Mouse (Mus musculus): Measurements from ENCODE around the gene Uba52. TPM values are rescaled to one million over a fixed set of nuclear protein-coding genes. Genes with fewer than 3 reads are reported as not detected.

The Uba52 gene
- total RNA-seq (2021): 1,000 to 10,000 TPM; 1,604 to 1,674 TPM
- long read RNA-seq, experiment 1, transcript Uba52-201 (4 exons, 541 nt): minor isoform, 41 of 596 reads
- long read RNA-seq, experiment 1, transcript Uba52-203 (4 exons, 711 nt): major isoform, 506 of 596 reads
- long read RNA-seq, experiment 1, transcript Uba52-208 (3 exons, 387 nt): minor isoform, 7 of 596 reads
- long read RNA-seq, experiment 1, transcript Uba52-205 (4 exons, 705 nt): minor isoform, 25 of 596 reads
- long read RNA-seq, experiment 1, partial matches to known transcripts: 3 of 596 reads
- long read RNA-seq, experiment 1, other reads (novel, unspliced or antisense): 9 of 596 reads
- long read RNA-seq, experiment 2, transcript Uba52-205 (4 exons, 705 nt): minor isoform, 23 of 592 reads
- long read RNA-seq, experiment 2, transcript Uba52-208 (3 exons, 387 nt): minor isoform, 7 of 592 reads
- long read RNA-seq, experiment 2, transcript Uba52-203 (4 exons, 711 nt): major isoform, 499 of 592 reads
- long read RNA-seq, experiment 2, transcript Uba52-201 (4 exons, 541 nt): minor isoform, 54 of 592 reads
- long read RNA-seq, experiment 2, partial matches to known transcripts: 0 of 592 reads
- long read RNA-seq, experiment 2, other reads (novel, unspliced or antisense): 5 of 592 reads

DNA sequence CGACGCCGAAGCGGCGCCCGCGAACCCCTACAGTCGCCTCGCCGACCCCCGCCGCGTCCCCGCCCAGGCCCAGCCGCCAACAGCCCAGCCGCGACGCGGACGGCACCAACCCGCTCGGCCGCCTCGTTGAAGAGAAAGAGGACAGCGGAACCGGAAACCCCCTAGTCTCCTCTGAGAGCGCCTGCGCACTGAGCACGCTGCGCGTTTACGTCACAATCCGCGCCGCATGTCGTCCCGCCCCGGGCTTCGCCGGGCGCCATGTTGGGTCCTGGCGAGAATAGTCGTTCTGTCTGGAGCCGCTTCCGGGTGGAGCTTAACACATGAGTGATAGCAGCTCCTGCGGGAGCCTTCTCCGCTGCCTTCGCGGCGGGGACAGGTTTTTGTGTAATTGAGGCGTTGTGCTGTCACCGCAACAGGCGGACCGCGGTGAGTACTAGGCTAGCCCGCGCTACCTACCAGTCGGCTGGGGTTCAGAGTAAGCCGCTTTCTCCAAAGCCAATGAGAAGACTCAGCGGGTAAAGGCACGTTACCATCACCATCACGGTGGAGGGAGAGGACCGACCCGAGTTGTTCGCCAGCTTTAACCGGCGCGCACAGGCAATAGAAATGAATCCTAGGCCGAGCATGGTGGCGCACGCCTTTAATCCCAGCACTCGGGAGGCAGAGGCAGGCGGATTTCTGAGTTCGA, at the start of gene Uba52:
Gene Uba52, minus strand, starts transcription at position 574 of the 688 bp plus-strand sequence.
- DNase-seq (ENCODE audit: low spot score in 2 of 2): peak; percentile 95 to 97

GRCm38 (mm10) chr8:70560096-70560495, 49.5 kb upstream of the Uba52 start:
- DNase-seq (ENCODE audit: low spot score in 2 of 2): peak in 1 of 2 experiments; percentile 44

- DNase-seq (ENCODE audit: low spot score in 2 of 2): no peak
Measured at GRCm38 (mm10) chr8:70558983-70559382, 48.4 kb upstream of the Uba52 start.

DNA sequence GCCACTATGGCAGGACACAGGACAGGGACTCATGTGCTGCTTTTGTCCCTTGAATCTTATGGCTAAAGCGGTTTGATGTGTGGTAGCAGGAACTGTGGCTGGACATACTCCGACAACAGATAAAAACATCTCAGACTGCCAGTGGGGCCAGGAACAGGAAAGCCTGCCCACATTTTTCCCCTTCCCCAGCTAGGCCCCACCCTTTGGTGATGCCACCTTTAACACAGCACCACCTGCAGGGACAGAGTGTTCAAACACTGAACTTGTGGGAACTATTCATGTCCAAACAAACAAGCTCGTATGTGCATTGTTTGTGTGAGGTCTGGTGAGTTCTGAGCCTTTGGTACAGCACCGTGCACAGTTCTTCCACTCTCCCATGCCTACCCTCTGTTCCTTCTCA, 47.7 kb upstream of the Uba52 start:
- no peak for DNase-seq (ENCODE audit: low spot score in 2 of 2)

- no peak for DNase-seq (ENCODE audit: low spot score in 2 of 2)
Measured at GRCm38 (mm10) chr8:70555079-70555747, 44.6 kb upstream of the Uba52 start.

GRCm38 (mm10) chr8:70553740-70554139, 43.1 kb upstream of the Uba52 start:
- DNase-seq (ENCODE audit: low spot score in 2 of 2): peak in 1 of 2 experiments; percentile 63

DNA sequence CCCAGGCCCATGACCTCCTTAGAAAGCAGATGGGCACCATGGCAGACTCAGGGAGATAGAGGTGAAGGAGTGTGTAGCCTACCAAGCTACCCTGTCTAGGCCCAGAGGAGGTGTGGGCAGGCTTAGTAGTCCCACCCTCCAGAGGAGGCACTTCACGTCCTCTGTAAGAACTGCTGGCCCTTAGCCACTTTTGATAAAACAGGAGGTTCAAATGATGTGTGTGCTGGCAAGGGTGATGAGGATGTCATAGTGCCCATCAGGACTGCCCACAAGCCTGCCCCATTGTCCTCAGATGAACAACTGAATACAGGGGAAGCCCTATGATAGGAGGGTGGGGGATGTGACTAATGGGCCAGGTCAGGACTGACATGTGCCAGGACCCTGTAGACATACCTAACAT, 42.2 kb upstream of the Uba52 start:
- DNase-seq (ENCODE audit: low spot score in 2 of 2): no peak

DNA sequence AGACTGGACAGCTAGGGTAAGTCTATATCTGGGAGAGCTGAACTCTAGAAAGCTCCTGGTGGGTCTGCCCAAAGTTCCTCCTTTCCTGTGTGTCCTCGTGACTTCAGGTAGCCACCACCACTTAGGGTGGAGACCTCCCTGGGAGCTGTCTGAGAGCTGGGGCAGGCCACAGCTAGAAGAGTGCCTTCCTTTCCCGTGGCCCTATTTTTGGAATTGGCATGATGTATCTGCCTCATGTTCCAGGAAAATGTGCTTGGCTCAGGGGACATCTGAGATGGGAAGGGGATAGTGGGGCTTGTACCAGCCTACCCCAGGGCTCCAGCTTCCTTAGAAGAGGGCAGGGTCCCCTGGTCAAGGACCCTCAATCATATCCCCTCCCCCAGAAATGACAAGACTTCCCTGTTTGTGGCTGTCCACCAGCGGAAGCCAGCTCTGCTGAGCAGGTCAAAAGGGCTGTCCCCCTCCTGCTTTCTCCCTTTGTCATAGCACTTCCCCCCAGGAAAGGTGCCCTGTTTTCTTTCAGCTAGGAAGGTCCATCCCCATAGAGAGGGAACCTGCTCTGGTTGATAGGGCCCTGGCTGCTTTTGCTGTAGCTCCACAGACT, 41.1 kb upstream of the Uba52 start:
- no peak for DNase-seq (ENCODE audit: low spot score in 2 of 2)

GRCm38 (mm10) chr8:70549412-70550184, 39.0 kb upstream of the Uba52 start:
- no peak for DNase-seq (ENCODE audit: low spot score in 2 of 2)

DNA sequence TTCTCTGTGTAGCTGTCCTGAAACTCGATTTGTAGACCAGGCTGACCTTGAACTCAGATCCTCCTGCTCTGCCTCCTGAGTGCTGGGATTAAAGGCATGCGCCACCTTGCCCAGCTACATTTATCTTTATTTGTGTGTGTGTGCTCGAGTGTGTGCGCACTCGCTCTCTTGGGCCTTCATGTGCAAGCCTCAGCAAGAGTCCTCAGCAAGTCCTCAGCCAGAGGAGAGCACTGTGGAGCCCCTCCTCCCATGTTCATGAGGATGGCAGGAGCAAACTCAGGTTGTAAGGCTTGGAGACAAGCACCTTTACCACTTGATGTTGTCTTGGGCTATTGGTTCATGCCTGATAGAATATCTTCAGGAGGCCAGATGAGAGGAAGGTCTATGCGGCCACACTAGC, 37.2 kb upstream of the Uba52 start:
- DNase-seq (ENCODE audit: low spot score in 2 of 2): no peak

DNA sequence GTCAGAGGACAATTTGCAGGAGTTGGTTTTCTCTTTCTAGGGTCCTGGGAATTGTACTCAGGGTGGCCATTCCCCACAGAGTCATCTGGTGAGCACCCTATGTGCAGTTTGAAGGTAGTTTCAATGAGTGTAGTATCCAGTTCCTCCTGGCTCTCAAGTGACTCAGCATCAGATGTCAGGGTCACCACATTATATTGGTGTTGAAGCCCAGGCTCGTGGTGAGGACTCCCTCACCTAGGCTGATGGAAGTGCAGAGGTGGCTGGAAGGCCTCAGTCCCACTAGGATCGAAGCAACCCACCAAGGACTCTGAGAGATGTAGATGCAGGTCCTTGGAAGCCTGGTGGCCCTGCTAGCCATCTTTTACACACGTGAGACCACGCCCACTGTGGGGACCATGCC, 35.8 kb upstream of the Uba52 start:
- no peak for DNase-seq (ENCODE audit: low spot score in 2 of 2)

- no peak for DNase-seq (ENCODE audit: low spot score in 2 of 2)
Measured at GRCm38 (mm10) chr8:70544200-70544687, 33.6 kb upstream of the Uba52 start.

GRCm38 (mm10) chr8:70541081-70541480, 30.5 kb upstream of the Uba52 start:
- no peak for DNase-seq (ENCODE audit: low spot score in 2 of 2)

DNA sequence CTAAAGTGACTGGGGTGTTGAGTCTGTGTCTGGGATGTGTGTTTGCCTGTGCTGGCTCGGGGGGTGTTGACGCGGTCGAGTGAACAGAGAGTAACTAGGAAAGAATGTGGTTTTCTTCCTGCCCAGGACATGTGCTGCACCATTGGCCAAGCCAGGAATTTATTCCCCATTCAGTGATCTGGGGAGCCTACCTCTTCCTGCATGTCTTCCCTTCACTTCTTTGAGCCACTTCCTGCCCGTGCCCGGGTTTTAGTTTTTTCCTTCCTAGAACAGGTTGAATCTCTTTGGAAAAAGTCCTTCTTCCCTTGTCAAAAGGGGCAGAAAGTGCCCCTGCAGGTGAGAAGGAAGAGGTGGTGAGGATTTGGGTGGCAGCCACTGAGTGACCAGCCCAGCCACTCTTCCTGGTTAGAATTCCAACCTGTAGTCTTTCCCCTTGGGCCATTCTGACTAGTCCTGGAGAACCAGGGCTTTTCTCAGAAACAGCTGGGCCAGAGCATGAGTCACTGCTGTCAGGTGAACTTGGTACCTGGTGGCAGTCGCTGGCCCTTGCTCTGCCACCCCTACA, 30.0 kb upstream of the Uba52 start:
- no peak for DNase-seq (ENCODE audit: low spot score in 2 of 2)

- no peak for DNase-seq (ENCODE audit: low spot score in 2 of 2)
Measured at GRCm38 (mm10) chr8:70540013-70540506, 29.5 kb upstream of the Uba52 start.

GRCm38 (mm10) chr8:70539077-70539813, 28.6 kb upstream of the Uba52 start, which contains the start of gene Ell:
Gene Ell, plus strand, starts transcription at chr8:70539457.
- DNase-seq (ENCODE audit: low spot score in 2 of 2): peak; percentile 98 to 100

DNA sequence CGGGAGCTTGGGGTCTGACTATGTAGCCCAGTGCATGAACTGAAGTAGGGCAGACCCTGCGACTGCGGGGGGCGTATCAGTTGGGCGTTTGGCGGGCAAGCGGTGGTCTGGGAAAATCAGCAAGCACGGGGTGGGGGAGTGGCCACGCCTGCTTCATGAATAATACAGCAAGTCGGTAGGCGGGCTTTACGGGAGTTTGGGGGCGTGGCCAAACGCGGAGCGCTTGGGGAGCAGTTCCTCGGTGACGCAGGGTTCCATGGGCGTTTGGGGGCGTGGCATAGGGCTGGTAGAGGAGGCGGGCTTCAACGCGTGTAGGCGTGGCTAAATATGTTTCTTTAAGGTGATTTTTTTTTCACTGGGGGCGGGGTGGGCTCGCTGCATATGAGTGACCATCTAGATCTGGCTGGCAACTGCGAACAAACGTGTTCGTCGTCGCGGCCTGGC, 28.1 kb upstream of the Uba52 start:
- peak; percentile 99 to 100 for DNase-seq (ENCODE audit: low spot score in 2 of 2)

DNA sequence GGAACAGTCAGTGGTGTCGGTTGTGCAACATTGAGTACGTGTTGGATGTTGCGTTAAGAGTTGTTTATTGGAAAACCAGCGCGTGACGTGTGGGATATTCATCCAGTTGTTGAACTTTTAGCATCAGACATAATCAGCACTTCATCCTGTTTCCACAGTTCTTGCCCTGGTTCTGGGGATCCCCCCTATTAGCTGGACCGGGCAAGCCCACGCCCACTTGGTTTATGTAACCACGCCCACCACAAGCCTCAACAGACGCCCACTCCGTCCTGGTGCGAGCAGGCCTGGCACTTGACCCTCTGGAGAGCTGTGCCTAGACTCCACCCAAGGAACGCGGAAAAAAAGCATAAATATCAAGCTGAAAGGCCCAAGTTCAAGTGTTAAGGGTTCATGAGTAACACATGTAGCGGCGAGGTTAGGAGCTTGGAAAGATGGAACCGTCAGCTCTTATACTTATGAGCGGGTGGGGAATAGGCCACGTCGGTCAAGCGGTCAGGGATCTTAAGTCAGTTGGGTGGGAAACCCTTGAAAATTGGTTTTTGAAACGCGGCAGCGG, 27.5 kb upstream of the Uba52 start:
- peak in 1 of 2 experiments; percentile 61 for DNase-seq (ENCODE audit: low spot score in 2 of 2)

All from gastrocnemius, postnatal 4 days (tissue).